In the genomic region with DNA sequence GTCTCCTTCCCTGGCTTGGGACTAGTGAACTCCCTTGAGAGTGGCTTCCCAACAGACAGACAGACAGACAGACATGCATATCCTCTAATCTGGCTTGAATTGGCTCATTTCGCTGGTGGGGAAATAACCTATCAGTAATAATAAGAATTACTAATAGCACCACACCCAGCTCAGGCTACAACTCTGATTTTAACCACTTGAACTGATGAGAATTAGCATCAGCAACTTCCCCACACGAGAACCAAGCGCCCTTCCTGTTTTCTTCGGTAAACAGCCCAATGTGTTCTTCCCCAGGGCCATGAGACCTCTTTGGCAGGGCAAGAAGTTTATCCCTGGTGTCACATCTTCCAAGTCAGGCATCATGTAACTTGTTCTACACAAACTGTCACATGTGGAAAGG, we compare ENCODE assay signal across 23 mouse cellular contexts.
"Had no signal": no experiment of that assay in that cellular context is flagged by ENCODE, and none has a peak within 500 bp of the region (broad histone marks: within the 10 kb centered on the region; RNA-seq: fewer than 3 reads in every experiment).

No protein-coding gene starts in this region.

- H3K4me1 ChIP-seq: intestine, embryonic 15.5 days had no signal

- DNase-seq: gastrocnemius, postnatal 14 days; gastrocnemius, postnatal 36 days; heart, adult 11 months; heart, adult 2 months; heart, postnatal 36 days; kidney, adult 18-20 months; kidney, adult 8-10 months; kidney, postnatal 10 days; kidney, postnatal 25 days; kidney, postnatal 4 days; liver had no signal

- H3K27me3 ChIP-seq: heart, embryonic 13.5 days; hindbrain, embryonic 13.5 days; hindbrain, embryonic 15.5 days; intestine, embryonic 15.5 days; limb, embryonic 12.5 days had no signal

- H3K4me3 ChIP-seq: heart, adult 2 months; heart, embryonic 13.5 days; heart, embryonic 15.5 days; hindbrain, embryonic 13.5 days; hindbrain, embryonic 15.5 days; intestine, embryonic 15.5 days; left cerebral cortex, adult 2 months; limb, embryonic 10.5 days; limb, embryonic 12.5 days had no signal

- H3K4me2 ChIP-seq: heart, embryonic 11.5 days; heart, embryonic 13.5 days; heart, embryonic 15.5 days; hindbrain, embryonic 13.5 days; hindbrain, embryonic 15.5 days; intestine, embryonic 15.5 days; limb, embryonic 12.5 days; liver, embryonic 11.5 days had no signal

- H3K9me3 ChIP-seq: heart, embryonic 13.5 days; heart, embryonic 15.5 days; hindbrain, embryonic 13.5 days; hindbrain, embryonic 15.5 days; intestine, embryonic 15.5 days; limb, embryonic 10.5 days; limb, embryonic 12.5 days had no signal

- H3K36me3 ChIP-seq: heart, embryonic 13.5 days; heart, embryonic 15.5 days; hindbrain, embryonic 13.5 days; hindbrain, embryonic 15.5 days; intestine, embryonic 15.5 days; limb, embryonic 10.5 days; limb, embryonic 12.5 days had no signal

- H3K9ac ChIP-seq: heart, embryonic 13.5 days; heart, embryonic 15.5 days; hindbrain, embryonic 13.5 days; hindbrain, embryonic 15.5 days; intestine, embryonic 15.5 days had no signal

- H3K27ac ChIP-seq: heart, adult 2 months; heart, embryonic 13.5 days; heart, embryonic 15.5 days; hindbrain, embryonic 15.5 days; hindbrain, postnatal 0 days; intestine, embryonic 15.5 days; left cerebral cortex, adult 2 months; limb, embryonic 10.5 days; limb, embryonic 12.5 days had no signal

- ATAC-seq: intestine, embryonic 15.5 days; intestine, postnatal 0 days had no signal
